Mouse (Mus musculus) G1E (cell line): ENCODE results near the gene Ralgps1. TPM values are rescaled to one million over a fixed set of nuclear protein-coding genes. Genes with fewer than 3 reads are reported as not detected.

Source experiments
- ATAC-seq: 2 replicates; pipeline ENCODE4 v1.8.0; 2016; ENCODE audit warnings: mild to moderate bottlenecking; ENCODE audit not compliant: insufficient number of reproducible peaks, poor library complexity, low FRiP score, severe bottlenecking; ENCODE audit errors: extremely low read depth
- DNase-seq: peaks from one replicate; pipeline ENCODE4 v3.0.0; 2012; ENCODE audit warnings: low spot score
- H3K27me3 ChIP-seq: 2 replicates; pipeline ENCODE4 v1.6.1; 2012; ENCODE audit warnings: mild to moderate bottlenecking, low read length, inconsistent platforms; ENCODE audit not compliant: insufficient read depth
- H3K36me3 ChIP-seq: replicated peaks from 2 replicates; pipeline ENCODE3; 2012; ENCODE audit warnings: mild to moderate bottlenecking, inconsistent platforms
- H3K4me1 ChIP-seq: 2 replicates; pipeline ENCODE4 v1.6.1; 2012; ENCODE audit warnings: low read depth, low read length, inconsistent platforms, mixed read lengths; ENCODE audit not compliant: insufficient read depth
- H3K4me3 ChIP-seq: 2 replicates; pipeline ENCODE4 v1.5.1; 2012; ENCODE audit warnings: low read depth, mild to moderate bottlenecking, inconsistent platforms, low read length, moderate library complexity, mixed read lengths
- H3K9me3 ChIP-seq: replicated peaks from 2 replicates; pipeline ENCODE4 v1.6.1; 2012; ENCODE audit warnings: inconsistent platforms
- CTCF ChIP-seq: IDR thresholded peaks from 2 replicates; pipeline ENCODE4 v1.5.1; 2012; ENCODE audit warnings: low read depth, low read length, inconsistent platforms, mixed read lengths
- GATA1 ChIP-seq: IDR thresholded peaks from 2 replicates; pipeline ENCODE4 v1.6.1; 2012; ENCODE audit warnings: borderline replicate concordance, low read length, inconsistent platforms, mixed read lengths
- GATA2 ChIP-seq: IDR thresholded peaks from 2 replicates; pipeline ENCODE4 v1.6.1; 2012; ENCODE audit warnings: low read depth, low read length, inconsistent platforms, borderline replicate concordance
- POLR2AphosphoS5 ChIP-seq: IDR thresholded peaks from 2 replicates; pipeline ENCODE4 v1.6.1; 2012; ENCODE audit warnings: low read depth, low read length, inconsistent platforms; ENCODE audit not compliant: insufficient replicate concordance
- TAL1 ChIP-seq: conservative IDR thresholded peaks from 2 replicates; pipeline ENCODE4 v1.6.1; 2012; ENCODE audit warnings: low read depth, low read length, inconsistent platforms, mixed read lengths
- polyA plus RNA-seq: library from polyadenylated mRNA; stranded (reverse); fragments of >175 nt; gene quantifications from 2 replicates; pipeline ENCODE4 v1.2.3, GENCODE M21; 2012
- total RNA-seq, 2 experiments: library from RNA; stranded (forward) in 1 of 2; stranded (reverse) in 1 of 2; fragments of 200-1000 nt in 1 of 2; fragments of >200 nt in 1 of 2; fragmentation: Nextera tagmentation in 1 of 2; gene quantifications; 2 replicates each; pipeline ENCODE4 v1.2.3; 2014 to 2017

The Ralgps1 gene
- total and polyA plus RNA-seq, 3 experiments, result 1.8 to 6.4 (median 3.4) TPM

DNA sequence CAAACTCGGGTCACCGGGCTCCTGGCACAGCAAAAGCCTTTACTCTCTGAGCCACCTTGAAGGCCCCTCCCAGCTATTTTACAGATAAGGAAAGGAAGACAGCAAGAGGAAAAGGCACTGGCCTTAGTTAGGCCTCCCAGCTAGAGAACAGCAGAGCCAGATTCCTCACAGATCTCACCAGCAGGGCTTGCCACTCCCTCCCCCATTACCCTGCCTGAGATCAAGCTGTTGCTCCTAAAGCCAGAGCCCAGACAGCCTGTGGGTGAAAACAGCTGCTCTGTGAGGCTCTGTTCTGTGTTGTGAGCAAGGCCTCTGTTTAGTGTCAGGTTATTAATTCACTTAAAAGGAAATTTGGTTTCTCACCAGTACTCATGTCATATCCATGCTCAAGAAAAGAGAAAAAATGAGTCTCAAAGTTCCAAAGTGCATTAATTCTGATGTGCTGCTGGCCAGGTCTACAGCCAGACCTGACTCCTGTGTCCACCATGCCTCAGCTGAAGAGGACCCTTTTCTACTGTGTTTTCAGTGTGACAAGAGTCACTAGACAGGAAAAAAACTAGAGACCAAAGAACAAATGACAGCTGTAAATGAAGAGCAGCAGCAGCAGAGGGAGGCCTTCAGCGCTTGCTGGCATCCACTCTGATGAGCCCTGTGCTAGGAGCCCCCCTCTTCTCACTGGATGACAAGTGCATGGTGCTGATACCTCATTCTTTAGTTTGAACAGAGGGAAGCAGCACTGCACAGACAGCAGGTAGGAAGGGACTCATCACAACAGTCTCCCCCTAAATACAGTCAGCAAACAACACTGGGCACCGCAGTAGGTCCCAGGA, 55.8 kb downstream of the Ralgps1 start:
- ATAC-seq (no peak), DNase-seq (no peak)

DNA sequence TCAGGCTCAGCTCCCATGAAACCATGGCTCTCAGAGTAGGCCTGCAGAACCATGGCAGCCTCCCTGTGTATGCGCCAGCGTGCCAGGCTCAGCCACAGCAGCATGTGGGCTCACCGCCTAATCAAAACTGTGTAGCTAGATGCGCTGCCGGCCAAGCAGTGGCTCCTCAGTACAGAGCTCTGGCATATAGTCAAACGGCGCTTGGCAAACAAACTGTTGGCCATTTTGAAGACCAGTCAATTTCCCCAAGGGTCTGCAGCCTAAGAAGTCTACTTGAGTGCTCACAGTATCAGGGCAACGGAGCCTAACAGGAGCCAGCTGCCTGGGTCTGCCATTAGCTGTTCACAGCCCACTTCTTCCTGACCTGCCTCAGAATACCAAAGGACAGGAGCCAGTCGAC, 61.9 kb downstream of the Ralgps1 start:
- no peak for DNase-seq
- Histone ChIP-seq H3K4me1 (no peaks in the 10 kb centered on the region), H3K9me3 (no peaks in the 10 kb centered on the region), H3K4me3 (no peak overlapping the region), H3K36me3 (no peaks in the 10 kb centered on the region), H3K27me3 (no peaks in the 10 kb centered on the region)
- TF ChIP-seq POLR2AphosphoS5, result no peak
- TF ChIP-seq CTCF, result no peak
- no peak for TF ChIP-seq TAL1
- no peak for TF ChIP-seq GATA2
- TF ChIP-seq GATA1, result no peak
- ATAC-seq, result no peak

More for the DNA sequence above, 55.8 kb downstream of the Ralgps1 start:
- no peaks in the 10 kb centered on the region for H3K9me3 ChIP-seq
- TF ChIP-seq TAL1 (no peak), POLR2AphosphoS5 (no peak), GATA1 (no peak), CTCF (no peak)
- no peak overlapping the region for H3K4me3 ChIP-seq
- H3K36me3 ChIP-seq, result no peaks in the 10 kb centered on the region
- H3K4me1 ChIP-seq, result no peaks in the 10 kb centered on the region
- H3K27me3 ChIP-seq, result no peaks in the 10 kb centered on the region

DNA sequence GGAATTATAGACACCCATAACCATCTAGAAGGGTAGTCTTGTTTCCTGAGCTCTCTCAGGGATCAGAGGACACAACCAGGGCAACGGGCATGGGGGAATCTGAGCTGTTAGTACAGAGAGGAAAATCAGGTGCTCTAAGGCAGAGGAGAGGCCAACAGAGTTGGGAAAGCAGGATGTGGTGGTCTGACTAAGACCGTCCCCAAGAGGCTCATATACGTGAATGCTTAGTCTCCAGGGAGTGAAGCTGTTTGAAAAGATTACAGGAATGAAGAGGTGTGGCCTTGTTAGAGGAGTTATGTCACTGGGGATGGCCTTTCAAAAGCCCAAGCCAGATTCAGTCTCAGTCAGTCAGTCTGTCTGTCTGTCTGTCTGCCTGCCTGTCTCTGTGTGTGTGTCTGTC, 64.7 kb downstream of the Ralgps1 start:
- Histone ChIP-seq H3K36me3 (peaks cover 7% of the 10 kb centered on the region), H3K4me3 (no peak overlapping the region), H3K27me3 (no peaks in the 10 kb centered on the region), H3K4me1 (no peaks in the 10 kb centered on the region), H3K9me3 (no peaks in the 10 kb centered on the region)
- DNase-seq, result no peak
- TF ChIP-seq GATA1 (no peak), TAL1 (no peak), POLR2AphosphoS5 (no peak), GATA2 (no peak), CTCF (no peak)
- no peak for ATAC-seq

DNA sequence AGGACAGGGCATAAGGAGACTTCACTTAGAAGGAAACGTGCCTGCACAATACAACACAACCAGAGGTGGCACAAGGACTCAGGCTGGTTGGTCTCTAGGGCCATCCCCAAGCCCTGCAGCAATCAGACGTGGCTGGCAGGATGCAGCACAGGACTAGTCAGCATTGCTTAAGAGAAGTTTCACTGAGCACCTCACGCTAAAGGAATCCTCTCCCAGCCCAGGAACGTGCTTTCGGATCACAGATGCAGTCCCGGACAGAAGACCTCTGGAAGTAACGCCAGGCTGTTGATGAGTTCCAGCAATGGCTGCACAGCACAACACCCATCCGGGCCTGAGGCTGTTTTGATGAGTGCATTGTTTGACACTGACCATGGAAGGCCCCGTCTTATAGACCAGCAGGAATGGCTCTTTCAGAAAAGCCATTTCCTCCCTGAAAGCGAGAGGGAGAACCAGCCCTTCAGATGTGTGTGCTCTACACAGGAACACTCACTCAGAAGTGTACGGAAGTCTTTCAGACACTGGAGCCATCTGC, 67.8 kb downstream of the Ralgps1 start:
- peaks cover 7% of the 10 kb centered on the region for H3K36me3 ChIP-seq

DNA sequence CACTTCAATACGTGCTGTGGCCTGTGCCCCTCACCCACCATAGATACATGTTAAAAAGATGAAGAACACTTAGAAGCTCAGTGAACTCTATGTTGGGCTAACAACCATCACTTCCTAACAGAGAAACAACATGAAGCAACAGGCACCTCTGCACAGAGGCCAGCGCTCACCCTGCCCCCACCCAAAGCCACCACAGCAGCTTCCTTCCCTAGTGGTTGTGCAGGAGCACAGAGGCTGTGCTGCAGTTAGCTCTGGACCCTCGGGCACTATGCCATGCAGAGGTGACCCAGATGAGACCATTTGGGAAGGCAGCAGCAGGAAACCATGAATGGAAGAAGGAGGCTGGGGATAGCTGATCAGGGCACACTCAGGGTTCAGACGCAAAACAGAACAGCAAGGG, 68.5 kb downstream of the Ralgps1 start:
- no peak for TF ChIP-seq GATA1
- no peak for TF ChIP-seq CTCF
- no peak for TF ChIP-seq POLR2AphosphoS5
- no peak for TF ChIP-seq GATA2
- TF ChIP-seq TAL1, result no peak
- no peak for ATAC-seq
- DNase-seq, result no peak
- Histone ChIP-seq H3K9me3 (no peaks in the 10 kb centered on the region), H3K27me3 (no peaks in the 10 kb centered on the region), H3K4me1 (no peaks in the 10 kb centered on the region), H3K36me3 (peaks cover 7% of the 10 kb centered on the region), H3K4me3 (no peak overlapping the region)

More for the DNA sequence above, 67.8 kb downstream of the Ralgps1 start:
- H3K27me3 ChIP-seq, result no peaks in the 10 kb centered on the region
- no peaks in the 10 kb centered on the region for H3K4me1 ChIP-seq
- H3K4me3 ChIP-seq, result no peak overlapping the region
- ATAC-seq (no peak), DNase-seq (no peak)
- TF ChIP-seq GATA2 (no peak), GATA1 (no peak), TAL1 (no peak), POLR2AphosphoS5 (no peak), CTCF (no peak)
- H3K9me3 ChIP-seq, result no peaks in the 10 kb centered on the region

DNA sequence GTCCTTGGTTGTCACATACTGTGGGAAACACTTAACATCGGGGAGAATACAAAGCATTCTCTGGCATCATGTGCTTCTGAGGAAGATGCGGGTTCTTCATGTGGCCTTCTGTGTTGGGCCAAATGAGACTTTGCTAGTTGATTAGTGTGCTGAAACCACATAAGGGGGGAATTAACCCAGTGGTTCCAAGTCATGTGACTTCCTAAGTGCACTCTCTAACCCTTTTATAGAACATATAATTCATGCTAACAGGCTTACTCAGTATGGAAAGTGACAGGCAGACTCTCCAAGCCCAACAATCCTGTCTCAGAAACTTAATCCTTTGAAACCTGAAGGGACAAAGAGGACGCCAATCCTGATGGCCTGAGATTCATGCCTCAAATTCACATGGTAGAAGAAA, 68.9 kb downstream of the Ralgps1 start:
- peaks cover 7% of the 10 kb centered on the region for H3K36me3 ChIP-seq
- ATAC-seq (no peak), DNase-seq (no peak)
- no peaks in the 10 kb centered on the region for H3K9me3 ChIP-seq
- H3K27me3 ChIP-seq, result no peaks in the 10 kb centered on the region
- no peak for TF ChIP-seq GATA1
- TF ChIP-seq GATA2, result no peak
- no peak for TF ChIP-seq POLR2AphosphoS5
- no peak for TF ChIP-seq TAL1
- TF ChIP-seq CTCF, result no peak
- H3K4me1 ChIP-seq, result no peaks in the 10 kb centered on the region
- H3K4me3 ChIP-seq, result no peak overlapping the region
